Mouse (Mus musculus) ES-E14 (cell line): ENCODE measurements around the gene Ifi27.

Source experiments
- HCFC1 ChIP-seq: IDR thresholded peaks from 2 replicates; pipeline ENCODE4 v1.6.1; 2012; ENCODE audit warnings: low read length, inconsistent platforms, borderline replicate concordance; ENCODE audit not compliant: insufficient read depth
- MAFK ChIP-seq: IDR thresholded peaks from 2 replicates; pipeline ENCODE4 v1.6.1; 2014; ENCODE audit warnings: mild to moderate bottlenecking, low read depth, low read length, inconsistent platforms; ENCODE audit not compliant: insufficient read depth
- ZC3H11A ChIP-seq: IDR thresholded peaks from 2 replicates; pipeline ENCODE4 v1.6.1; 2012; ENCODE audit warnings: low read depth, mild to moderate bottlenecking, inconsistent platforms, low read length, borderline replicate concordance
- ZNF384 ChIP-seq: IDR thresholded peaks from 2 replicates; pipeline ENCODE4 v1.6.1; 2012; ENCODE audit warnings: low read depth, low read length, inconsistent platforms

DNA sequence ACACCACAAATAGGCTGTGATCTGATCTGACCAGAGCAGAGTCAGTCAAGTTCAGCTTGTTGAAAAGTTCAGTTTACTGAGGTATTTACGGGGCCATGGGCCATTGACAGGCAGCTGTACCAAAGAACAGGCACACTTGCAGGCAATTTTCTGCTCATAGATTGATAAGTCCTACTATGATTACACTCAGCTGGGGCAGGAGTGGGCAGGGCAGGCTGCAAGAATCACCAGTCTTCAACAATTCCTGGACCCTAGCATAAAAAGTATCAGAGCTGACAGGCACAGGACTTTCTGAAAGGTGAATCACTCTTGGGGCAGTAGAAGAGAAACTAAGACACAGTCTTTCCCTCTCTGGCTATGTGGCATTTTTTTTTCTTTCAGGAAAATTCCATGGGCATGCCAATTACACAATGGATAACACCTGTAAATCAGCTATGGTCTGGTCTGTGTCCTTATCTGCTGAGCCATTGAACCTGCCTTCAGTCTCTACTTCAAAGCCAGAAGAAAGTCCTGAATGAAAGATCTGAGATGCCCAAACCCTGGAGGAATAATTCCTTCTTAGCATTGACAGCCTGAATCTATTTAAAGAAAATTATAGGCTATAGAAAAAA, 42.9 kb downstream of the Ifi27 start:
- no peak for TF ChIP-seq ZNF384
- no peak for TF ChIP-seq HCFC1
- no peak for TF ChIP-seq MAFK
- TF ChIP-seq ZC3H11A = no peak
